Mouse (Mus musculus) forebrain, embryonic 11.5 days (tissue): ENCODE data around the gene Plod2. TPM values are rescaled to one million over a fixed set of nuclear protein-coding genes. Genes with fewer than 3 reads are reported as not detected.

Experiments
- ATAC-seq: fragments of 200-750 bp; cut with Nextera tagmentation; replicated peaks from 2 replicates; pipeline ENCODE4 v1.8.0; 2017; ENCODE audit warnings: moderate TSS enrichment; ENCODE audit not compliant: low FRiP score
- DNase-seq: peaks from one replicate; pipeline ENCODE4 v3.0.0-alpha.2; 2017; ENCODE audit warnings: low spot score
- H3K27ac ChIP-seq: fragments of 300-500 bp; sonication (generic); 2 replicates; pipeline ENCODE4 v1.5.1; 2014; ENCODE audit warnings: low read depth, low read length
- H3K27me3 ChIP-seq: fragments of 300-500 bp; sonication (generic); 2 replicates; pipeline ENCODE4 v1.6.1; 2014; ENCODE audit warnings: mild to moderate bottlenecking, low read length, mixed read lengths; ENCODE audit not compliant: control insufficient read depth, insufficient read depth
- H3K36me3 ChIP-seq: fragments of 300-500 bp; sonication (generic); 2 replicates; pipeline ENCODE4 v1.6.1; 2014; ENCODE audit warnings: mild to moderate bottlenecking, low read length, moderate library complexity, mixed read lengths; ENCODE audit not compliant: control insufficient read depth, insufficient read depth
- H3K4me1 ChIP-seq: fragments of 300-500 bp; sonication (generic); replicated peaks from 2 replicates; pipeline ENCODE4 v1.6.1; 2014; ENCODE audit warnings: low read length, mixed read lengths; ENCODE audit not compliant: control insufficient read depth, insufficient read depth
- H3K4me2 ChIP-seq: fragments of 300-500 bp; sonication (generic); 2 replicates; pipeline ENCODE4 v1.6.1; 2014; ENCODE audit warnings: low read depth, mild to moderate bottlenecking, low read length, moderate library complexity, mixed read lengths; ENCODE audit not compliant: severe bottlenecking
- H3K4me3 ChIP-seq: fragments of 300-500 bp; sonication (generic); 2 replicates; pipeline ENCODE4 v1.5.1; 2014; ENCODE audit warnings: low read depth, low read length
- H3K9ac ChIP-seq: fragments of 300-500 bp; sonication (generic); 2 replicates; pipeline ENCODE4 v1.6.1; 2014; ENCODE audit warnings: low read length
- H3K9me3 ChIP-seq: fragments of 300-500 bp; sonication (generic); 2 replicates; pipeline ENCODE4 v1.6.1; 2016; ENCODE audit warnings: low read length, mixed read lengths; ENCODE audit not compliant: control insufficient read depth
- WGBS: fragments of 180-500 bp; shearing (Covaris S2); extraction: QIAGEN DNeasy Blood & Tissue Kit; methylation state at CpG from one replicate; pipeline ENCODE4 v1.1.7; 2014; 5-methylcytosine and 5-hydroxymethylcytosine counted together
- polyA plus RNA-seq: library from polyadenylated mRNA; unstranded; fragments of >200 nt; fragmentation: Nextera tagmentation; extraction: Ambion mirVana; gene quantifications from 2 replicates; pipeline ENCODE4 v1.2.1, GENCODE M21; 2014

The Plod2 gene
- polyA plus RNA-seq, 1 experiment from 2014 or later: 30.5 TPM

DNA sequence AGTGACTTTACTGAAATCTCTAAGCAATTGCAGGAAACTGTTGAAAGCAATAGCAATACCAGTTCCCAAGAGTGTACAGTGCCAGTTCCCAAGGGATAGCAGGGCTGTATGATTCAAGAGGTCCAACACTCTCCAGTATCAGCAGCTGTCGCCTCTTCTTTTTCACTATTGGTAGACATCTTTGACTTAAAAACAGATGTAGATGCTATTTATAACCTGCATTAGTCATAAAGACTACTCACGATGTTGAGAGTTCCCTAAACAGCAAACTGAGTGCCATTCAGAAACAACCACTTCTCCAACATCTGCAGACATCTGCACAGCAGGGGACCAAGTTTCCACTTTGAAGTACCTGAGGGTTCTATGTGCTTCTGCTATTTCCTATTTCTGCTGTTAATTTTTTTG, 79.9 kb downstream of the Plod2 start:
- no peak for ATAC-seq
- H3K4me1 ChIP-seq: no peaks in the 10 kb centered on the region
- H3K9me3 ChIP-seq: no peaks in the 10 kb centered on the region
- WGBS: 83% methylated on average over 2 of the region's 2 CpGs
- no peak overlapping the region for H3K27ac ChIP-seq
- no peak overlapping the region for H3K9ac ChIP-seq
- no peaks in the 10 kb centered on the region for H3K27me3 ChIP-seq
- no peak overlapping the region for H3K4me3 ChIP-seq
- no peak overlapping the region for H3K4me2 ChIP-seq
- no peaks in the 10 kb centered on the region for H3K36me3 ChIP-seq
- no peak for DNase-seq

DNA sequence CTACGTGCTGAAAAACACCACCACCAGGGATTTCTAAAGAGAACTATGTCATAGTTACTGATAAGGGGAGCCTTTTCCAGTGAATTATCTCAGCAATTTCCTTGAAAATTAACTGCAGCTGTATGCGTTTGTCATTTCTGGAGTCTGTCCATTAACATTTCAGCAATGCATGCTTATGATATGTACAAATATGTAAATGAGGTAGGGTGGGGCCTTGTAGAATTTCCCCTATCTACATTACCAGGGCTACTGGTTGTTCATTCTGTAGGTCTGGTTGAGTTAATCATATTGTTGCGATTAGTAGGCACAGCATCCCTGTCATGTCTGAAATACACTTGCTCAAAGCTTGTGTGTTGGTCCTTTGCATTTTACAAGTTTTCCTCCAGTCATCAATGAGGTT, 92.8 kb downstream of the Plod2 start:
- Histone ChIP-seq H3K27me3 (no peaks in the 10 kb centered on the region), H3K4me2 (no peak overlapping the region), H3K27ac (no peak overlapping the region), H3K9ac (no peak overlapping the region), H3K4me1 (no peaks in the 10 kb centered on the region), H3K4me3 (no peak overlapping the region), H3K36me3 (no peaks in the 10 kb centered on the region), H3K9me3 (no peaks in the 10 kb centered on the region; the same call in 1 of the 2 replicates)
- DNase-seq (no peak), ATAC-seq (no peak)
- 91% methylated on average over 3 of the region's 3 CpGs for WGBS

DNA sequence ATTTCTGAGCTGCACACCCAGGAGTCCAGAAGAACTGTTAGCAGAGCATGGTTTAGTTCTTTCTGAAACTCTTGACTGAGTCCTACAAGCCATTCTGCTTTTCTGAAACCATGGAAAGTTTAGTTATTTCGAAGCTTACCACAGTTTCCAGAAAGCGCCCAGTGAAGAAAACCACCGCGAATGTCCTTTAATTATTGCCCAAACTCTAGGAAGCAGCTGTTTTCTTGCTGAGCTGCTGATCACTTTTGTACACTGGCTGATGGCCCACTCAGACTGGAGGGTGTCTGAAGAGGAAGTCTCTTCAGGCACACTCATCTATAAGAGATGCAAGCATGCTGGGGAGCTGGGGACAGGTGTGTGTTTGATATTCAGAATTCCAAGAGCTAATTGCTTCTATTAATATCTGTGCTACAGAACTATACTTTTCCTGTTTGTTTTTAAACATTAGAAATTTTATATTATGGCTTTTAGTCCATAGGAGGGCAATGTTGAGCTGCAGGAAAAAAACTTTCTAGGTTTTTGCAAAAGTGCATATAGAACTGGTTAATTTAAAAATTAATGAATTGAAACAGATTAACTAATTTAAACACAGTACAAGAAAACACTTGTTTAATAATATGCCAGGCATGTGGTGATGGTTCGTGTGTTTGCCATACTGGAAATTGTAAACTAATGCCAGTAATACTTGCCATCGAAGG, 97.3 kb downstream of the Plod2 start:
- no peak overlapping the region for H3K9ac ChIP-seq
- H3K4me1 ChIP-seq: no peaks in the 10 kb centered on the region
- no peaks in the 10 kb centered on the region for H3K27me3 ChIP-seq
- no peak overlapping the region for H3K4me2 ChIP-seq
- DNase-seq (no peak), ATAC-seq (no peak)
- 92% methylated on average over 6 of the region's 6 CpGs for WGBS
- no peaks in the 10 kb centered on the region for H3K36me3 ChIP-seq
- no peaks in the 10 kb centered on the region for H3K9me3 ChIP-seq
- no peak overlapping the region for H3K27ac ChIP-seq
- no peak overlapping the region for H3K4me3 ChIP-seq

GRCm38 (mm10) chr9:92641717-92642116, 99.7 kb downstream of the Plod2 start:
- Histone ChIP-seq H3K4me1 (no peaks in the 10 kb centered on the region), H3K36me3 (no peaks in the 10 kb centered on the region), H3K27ac (no peak overlapping the region), H3K9me3 (peaks cover 2% of the 10 kb centered on the region; the same call in 1 of the 2 replicates), H3K27me3 (no peaks in the 10 kb centered on the region), H3K4me2 (no peak overlapping the region), H3K9ac (no peak overlapping the region), H3K4me3 (no peak overlapping the region)
- no peak for DNase-seq
- ATAC-seq: no peak
- 83% methylated on average over 1 of the region's 1 CpGs for WGBS

Other genes starting within 250 kb of the Plod2 start
- gene 1700057G04Rik, start 232.8 kb upstream of the Plod2 start, polyA plus RNA-seq: not detected in 2 replicates
- gene Plscr4, start 84.8 kb upstream of the Plod2 start, polyA plus RNA-seq: 2.0 and 2.2 TPM in 2 replicates